Mouse (Mus musculus) lung, adult 18-20 months (tissue): Measurements from ENCODE around the gene Henmt1.

Experiments
- DNase-seq, 2 experiments: peaks; one replicate each; pipeline ENCODE4 v3.0.0; 2022; ENCODE audit warnings: mixed read lengths in 2 of 2

Henmt1 gene

DNA sequence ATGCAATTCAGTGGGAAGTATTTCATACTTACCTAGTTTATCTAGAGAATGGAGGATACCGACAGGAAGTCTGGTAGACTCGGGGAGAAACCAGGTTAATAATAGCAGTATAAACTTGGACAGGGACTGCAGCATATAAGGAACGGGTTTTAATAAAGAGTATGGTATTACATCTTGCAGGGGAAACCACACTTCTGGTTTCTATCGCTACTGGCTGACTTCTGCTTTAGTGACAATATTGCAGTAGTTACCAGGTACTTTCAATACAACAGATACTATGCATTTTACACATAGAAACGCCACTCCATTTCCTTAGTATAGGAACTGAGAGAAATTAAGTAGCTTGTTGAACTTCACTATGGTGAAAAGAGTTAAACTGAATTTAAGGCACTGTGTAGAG, 68.5 kb downstream of the Henmt1 start:
- no peak for DNase-seq
